Mouse (Mus musculus) CH12.LX (cell line): ENCODE measurements around the gene Plcb3. TPM values are rescaled to one million over a fixed set of nuclear protein-coding genes. Genes with fewer than 3 reads are reported as not detected.

Experiments
- DNase-seq: peaks from one replicate; pipeline ENCODE4 v3.0.0-alpha.2; 2013; ENCODE audit errors: extremely low read depth
- H3K27ac ChIP-seq: 2 replicates; pipeline ENCODE4 v1.5.1; 2012; ENCODE audit warnings: low read depth, mild to moderate bottlenecking, control low read depth, moderate library complexity; ENCODE audit not compliant: insufficient read depth
- H3K27me3 ChIP-seq: replicated peaks from 2 replicates; pipeline ENCODE3; 2012; ENCODE audit warnings: inconsistent platforms
- H3K36me3 ChIP-seq, 2 experiments: replicated peaks in 1 of 2; 2 replicates each; pipeline versions ENCODE3 to v1.6.1; 2012; ENCODE audit warnings: inconsistent platforms in 1 of 2, low read length in 1 of 2, mild to moderate bottlenecking in 1 of 2, mixed read lengths in 1 of 2, moderate library complexity in 1 of 2; ENCODE audit not compliant: control insufficient read depth in 1 of 2, insufficient read depth in 1 of 2
- H3K4me1 ChIP-seq, 2 experiments: 2 replicates each; pipeline ENCODE4 v1.6.1; 2012; ENCODE audit warnings: inconsistent platforms in 1 of 2, moderate library complexity in 1 of 2; ENCODE audit not compliant: insufficient read depth in 2 of 2, control insufficient read depth in 1 of 2
- H3K4me2 ChIP-seq: 2 replicates; pipeline ENCODE4 v1.6.1; 2012; ENCODE audit warnings: low read depth, mild to moderate bottlenecking, control low read depth; ENCODE audit not compliant: poor library complexity, insufficient read depth, severe bottlenecking
- H3K4me3 ChIP-seq, 3 experiments: fragments of 150-350 bp in 1 of 3; sonication (generic) in 1 of 3; replicated peaks in 1 of 3; 2 replicates each; pipeline versions ENCODE3 to v1.5.1; 2011 to 2012; ENCODE audit warnings: low read depth in 2 of 3, low read length in 2 of 3, mild to moderate bottlenecking in 2 of 3, moderate library complexity in 2 of 3, control low read depth in 1 of 3, improper control_type of control experiment in 1 of 3, inconsistent platforms in 1 of 3, mixed read lengths in 1 of 3; ENCODE audit not compliant: poor library complexity in 1 of 3
- H3K79me2 ChIP-seq: replicated peaks from 2 replicates; pipeline ENCODE4 v1.6.1; 2012; ENCODE audit warnings: mild to moderate bottlenecking, moderate library complexity; ENCODE audit not compliant: control insufficient read depth, poor library complexity, insufficient read depth, severe bottlenecking; ENCODE audit errors: extremely low read depth
- H3K9ac ChIP-seq: 2 replicates; pipeline ENCODE4 v1.6.1; 2012; ENCODE audit warnings: low read depth, mild to moderate bottlenecking, control low read depth, moderate library complexity; ENCODE audit not compliant: insufficient read depth
- H3K9me3 ChIP-seq: replicated peaks from 2 replicates; pipeline ENCODE3; 2012; ENCODE audit warnings: low read length, inconsistent platforms, mixed read lengths
- BHLHE40 ChIP-seq: IDR thresholded peaks from 2 replicates; pipeline ENCODE4 v1.6.1; 2011; ENCODE audit warnings: mild to moderate bottlenecking, low read depth, low read length, improper control_type of control experiment
- CHD2 ChIP-seq: IDR thresholded peaks from 2 replicates; pipeline ENCODE4 v1.6.1; 2011; ENCODE audit warnings: low read length, improper control_type of control experiment
- E2F4 ChIP-seq: IDR thresholded peaks from 2 replicates; pipeline ENCODE4 v1.6.1; 2011; ENCODE audit warnings: low read depth, low read length, improper control_type of control experiment; ENCODE audit not compliant: insufficient replicate concordance
- ELF1 ChIP-seq: IDR thresholded peaks from 2 replicates; pipeline ENCODE4 v1.6.1; 2014; ENCODE audit warnings: low read depth, mild to moderate bottlenecking, inconsistent platforms, low read length, improper control_type of control experiment
- EP300 ChIP-seq: IDR thresholded peaks from 2 replicates; pipeline ENCODE4 v1.6.1; 2011; ENCODE audit warnings: low read length, improper control_type of control experiment
- ETS1 ChIP-seq: conservative IDR thresholded peaks from 2 replicates; pipeline ENCODE4 v1.6.1; 2012; ENCODE audit warnings: low read depth, mild to moderate bottlenecking, inconsistent platforms, low read length, improper control_type of control experiment, moderate library complexity
- HCFC1 ChIP-seq: IDR thresholded peaks from 2 replicates; pipeline ENCODE4 v1.6.1; 2012; ENCODE audit warnings: low read depth, mild to moderate bottlenecking, inconsistent platforms, low read length, improper control_type of control experiment
- JUN ChIP-seq: IDR thresholded peaks from 2 replicates; pipeline ENCODE4 v1.6.1; 2011; ENCODE audit warnings: low read depth, mild to moderate bottlenecking, low read length, improper control_type of control experiment, moderate library complexity; ENCODE audit not compliant: insufficient read depth
- KAT2A ChIP-seq: IDR thresholded peaks from 2 replicates; pipeline ENCODE4 v1.6.1; 2012; ENCODE audit warnings: low read length, improper control_type of control experiment, inconsistent platforms; ENCODE audit not compliant: insufficient replicate concordance
- MAX ChIP-seq: IDR thresholded peaks from 2 replicates; pipeline ENCODE4 v1.6.1; 2011; ENCODE audit warnings: low read length, improper control_type of control experiment
- MEF2A ChIP-seq: IDR thresholded peaks from 2 replicates; pipeline ENCODE4 v1.6.1; 2014; ENCODE audit warnings: low read depth, mild to moderate bottlenecking, inconsistent platforms, low read length, improper control_type of control experiment, borderline replicate concordance
- MXI1 ChIP-seq: IDR thresholded peaks from 2 replicates; pipeline ENCODE4 v1.6.1; 2011; ENCODE audit warnings: mild to moderate bottlenecking, low read depth, low read length, improper control_type of control experiment
- MYC ChIP-seq: IDR thresholded peaks from 2 replicates; pipeline ENCODE4 v1.6.1; 2011; ENCODE audit warnings: low read depth, mild to moderate bottlenecking, improper control_type of control experiment, low read length
- NELFE ChIP-seq: IDR thresholded peaks from 2 replicates; pipeline ENCODE4 v1.6.1; 2011; ENCODE audit warnings: low read depth, low read length, improper control_type of control experiment
- NRF1 ChIP-seq: IDR thresholded peaks from 2 replicates; pipeline ENCODE4 v1.6.1; 2014; ENCODE audit warnings: low read depth, mild to moderate bottlenecking, inconsistent platforms, low read length, improper control_type of control experiment, moderate library complexity
- PAX5 ChIP-seq: IDR thresholded peaks from 2 replicates; pipeline ENCODE4 v1.6.1; 2012; ENCODE audit warnings: low read length, inconsistent platforms, mixed read lengths
- POLR2A ChIP-seq: IDR thresholded peaks from 2 replicates; pipeline ENCODE4 v1.6.1; 2011; ENCODE audit warnings: low read depth, mild to moderate bottlenecking, improper control_type of control experiment, low read length
- POLR2AphosphoS2 ChIP-seq: IDR thresholded peaks from 2 replicates; pipeline ENCODE4 v1.6.1; 2011; ENCODE audit warnings: low read depth, low read length, improper control_type of control experiment
- RAD21 ChIP-seq: IDR thresholded peaks from 2 replicates; pipeline ENCODE4 v1.6.1; 2011; ENCODE audit warnings: low read depth, mild to moderate bottlenecking, low read length, improper control_type of control experiment, moderate library complexity
- RCOR1 ChIP-seq: conservative IDR thresholded peaks from 2 replicates; pipeline ENCODE4 v1.6.1; 2012; ENCODE audit warnings: low read depth, mild to moderate bottlenecking, inconsistent platforms, low read length, improper control_type of control experiment
- SIN3A ChIP-seq: IDR thresholded peaks from 2 replicates; pipeline ENCODE4 v1.6.1; 2012; ENCODE audit warnings: low read length, improper control_type of control experiment, inconsistent platforms
- TBP ChIP-seq: conservative IDR thresholded peaks from 2 replicates; pipeline ENCODE4 v1.6.1; 2011; ENCODE audit warnings: low read depth, low read length, improper control_type of control experiment
- TCF12 ChIP-seq: IDR thresholded peaks from 2 replicates; pipeline ENCODE4 v1.6.1; 2014; ENCODE audit warnings: low read depth, mild to moderate bottlenecking, inconsistent platforms, low read length, improper control_type of control experiment
- UBTF ChIP-seq: IDR thresholded peaks from 2 replicates; pipeline ENCODE4 v1.6.1; 2012; ENCODE audit warnings: low read depth, mild to moderate bottlenecking, inconsistent platforms, low read length, improper control_type of control experiment, moderate library complexity
- ZKSCAN1 ChIP-seq: IDR thresholded peaks from 2 replicates; pipeline ENCODE4 v1.6.1; 2012; ENCODE audit warnings: low read depth, inconsistent platforms, low read length, improper control_type of control experiment, borderline replicate concordance
- ZMIZ1 ChIP-seq: IDR thresholded peaks from 2 replicates; pipeline ENCODE4 v1.6.1; 2012; ENCODE audit warnings: low read depth, mild to moderate bottlenecking, inconsistent platforms, low read length, improper control_type of control experiment
- ZNF384 ChIP-seq: IDR thresholded peaks from 2 replicates; pipeline ENCODE4 v1.6.1; 2012; ENCODE audit warnings: low read depth, low read length, improper control_type of control experiment, inconsistent platforms
- dilution Hi-C: fragments of 300-500 bp; cut with MboI; formaldehyde crosslinking; loops from 2 replicates; pipeline ENCODE4 v1.14.3; 2020; ENCODE audit warnings: low sequenced_read_pairs; ENCODE audit not compliant: extremely low pct_unique_long_range_greater_than_20kb, extremely low pct_ligation_motif_present
- in situ Hi-C: fragments of 300-500 bp; cut with MboI; formaldehyde crosslinking; loops from 3 replicates; pipeline ENCODE4 v1.14.3; 2019; ENCODE audit warnings: low sequenced_read_pairs, low pct_ligation_motif_present, low pct_unique_long_range_greater_than_20kb, mixed read lengths
- polyA plus RNA-seq: library from polyadenylated mRNA; unstranded; fragments of >175 nt; gene quantifications from 2 replicates; pipeline ENCODE4 v1.2.1, GENCODE M21; 2012; ENCODE audit warnings: low read depth; ENCODE audit not compliant: insufficient read length
- total RNA-seq, 2 experiments: library from RNA; depleted of rRNA; stranded (reverse); fragments of 300-350 nt in 1 of 2; fragments of >200 nt in 1 of 2; gene quantifications; 2 replicates each; pipeline ENCODE4 v1.2.3; 2012 to 2014

The Plcb3 gene
- total and polyA plus RNA-seq, 3 experiments = 4.1 to 8.2 (median 7.5) TPM

DNA sequence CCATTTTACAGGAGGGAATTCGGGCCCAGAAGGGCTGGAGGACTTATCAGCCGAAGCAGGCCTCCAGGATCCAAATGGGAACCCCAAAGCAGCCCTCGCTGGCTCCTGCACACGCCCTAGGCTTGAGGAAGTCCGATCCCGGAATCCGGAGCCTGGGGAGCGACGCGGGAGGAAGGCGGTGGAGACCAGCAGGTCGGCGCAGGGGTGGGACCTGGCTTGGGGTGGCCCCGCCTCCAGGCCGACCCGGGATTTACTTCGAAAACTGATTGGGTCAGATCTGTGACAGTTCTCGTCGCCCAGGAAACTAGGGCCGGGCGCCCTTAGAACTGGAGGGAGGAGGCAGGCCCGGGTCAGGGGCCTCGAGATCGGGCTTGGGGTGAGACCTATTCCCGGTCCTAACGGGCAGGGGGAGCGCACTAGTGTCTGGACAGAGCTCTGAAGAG lies 34.0 kb downstream of the Plcb3 start, which contains the start of gene Gpr137:
TSS of gene Gpr137 (minus strand) at position 232 of the 443 bp plus-strand sequence.
- Histone ChIP-seq H3K4me3 (peak within 1 kb of the TSS; percentile 71 to 78 (median 77)), H3K4me1 (peaks cover 6 to 24% of the 10 kb centered on the region in 2 experiments), H3K27ac (peak within 1 kb of the TSS; percentile 71), H3K9me3 (no peaks in the 10 kb centered on the region), H3K79me2 (no peaks in the 10 kb centered on the region), H3K36me3 (peaks cover 0 to 33% of the 10 kb centered on the region in 2 experiments), H3K4me2 (peak within 1 kb of the TSS; percentile 85), H3K9ac (peak within 1 kb of the TSS; percentile 81), H3K27me3 (no peaks in the 10 kb centered on the region)
- dilution Hi-C loops (no loop called here), in situ Hi-C loops (no loop called here)
- peak; percentile 90 for DNase-seq
- TF ChIP-seq POLR2AphosphoS2 (peak; percentile 85; the same call in 1 of the 2 replicates), NELFE (peak; percentile 49), UBTF (0 out of 2 replicates have a peak, but pooled peaks have one; percentile 24), NRF1 (peak; percentile 21; the same call in 1 of the 2 replicates), HCFC1 (peak; percentile 21; the same call in 1 of the 2 replicates), POLR2A (peak; percentile 69), ZKSCAN1 (no peak), ETS1 (no peak), MXI1 (peak; percentile 75), ELF1 (peak; percentile 60), TBP (no peak), SIN3A (0 out of 2 replicates have a peak, but pooled peaks have one; percentile 24), ZMIZ1 (0 out of 2 replicates have a peak, but pooled peaks have one; percentile 47), CHD2 (no peak)

DNA sequence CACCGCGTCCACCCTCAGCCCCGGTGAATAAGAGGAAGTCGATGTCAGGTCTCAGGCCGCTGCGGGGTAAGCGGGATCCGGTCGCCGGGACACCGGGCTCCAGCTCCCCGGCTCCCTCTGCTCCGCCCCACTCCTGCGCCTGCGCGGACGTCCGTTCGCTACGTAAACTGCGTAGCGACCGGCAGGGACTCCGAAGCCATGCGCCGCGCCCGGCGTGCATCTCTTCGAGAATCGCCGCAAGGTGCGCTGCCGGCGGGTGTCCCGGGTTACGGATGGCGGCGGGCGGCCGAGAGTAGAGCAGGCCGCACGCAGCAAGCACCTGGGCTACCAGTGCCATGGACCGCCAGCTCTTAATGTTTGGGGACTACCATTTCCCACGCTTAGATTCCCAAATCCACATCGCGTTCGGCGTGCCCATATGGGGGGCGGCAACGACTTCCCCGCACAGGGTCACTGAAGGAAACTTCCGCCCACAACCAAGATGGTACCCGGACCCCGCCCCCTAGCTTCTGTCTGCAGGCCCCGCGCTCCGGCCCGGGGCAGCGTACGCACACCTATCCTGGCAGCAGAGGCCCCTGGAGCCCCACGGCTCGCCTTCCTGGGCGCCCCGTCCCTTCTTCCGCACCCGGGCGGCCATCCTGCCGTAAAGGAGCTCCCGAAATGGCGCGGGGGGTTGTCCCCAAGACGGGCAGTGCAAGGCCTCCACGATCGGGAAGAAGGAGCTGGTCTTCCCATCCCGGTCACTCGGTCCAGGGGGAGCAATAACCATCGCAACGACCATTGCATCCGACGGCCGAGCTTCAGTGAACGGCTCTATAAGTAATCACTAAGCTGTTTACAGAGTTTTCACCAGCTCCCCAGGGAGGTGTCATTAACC lies 34.7 kb downstream of the Plcb3 start, which contains the start of gene Bad:
TSS of gene Bad (plus strand) at position 490 of the 877 bp plus-strand sequence.
- Histone ChIP-seq H3K4me2 (peak within 1 kb of the TSS; percentile 85), H3K4me3 (peak within 1 kb of the TSS; percentile 71 to 78 (median 77)), H3K27me3 (no peaks in the 10 kb centered on the region), H3K4me1 (peaks cover 6 to 24% of the 10 kb centered on the region in 2 experiments)
- peak; percentile 86 for DNase-seq
- TF ChIP-seq RAD21 = no peak
- peak; percentile 60 for TF ChIP-seq NELFE
- peak; percentile 59; the same call in 1 of the 2 replicates for TF ChIP-seq TCF12
- TF ChIP-seq MAX = no peak
- TF ChIP-seq EP300 = no peak
- no peak for TF ChIP-seq BHLHE40
- TF ChIP-seq JUN = no peak
- TF ChIP-seq CHD2 = no peak
- TF ChIP-seq POLR2AphosphoS2 = no peak
- TF ChIP-seq NRF1 = peak; percentile 87
- peak; percentile 77 for TF ChIP-seq MXI1
- no peak for TF ChIP-seq MYC
- TF ChIP-seq HCFC1 = peak; percentile 83
- no peak; the same call in 1 of the 2 replicates for TF ChIP-seq KAT2A
- peak; percentile 72 for TF ChIP-seq POLR2A
- no peak for TF ChIP-seq MEF2A
- peak; percentile 95 for TF ChIP-seq ELF1
- no peak for TF ChIP-seq E2F4
- TF ChIP-seq ZNF384 = no peak
- TF ChIP-seq PAX5 = no peak
- no peak for TF ChIP-seq ZMIZ1
- TF ChIP-seq UBTF = peak; percentile 84; the same call in 1 of the 2 replicates
- no peak for TF ChIP-seq ZKSCAN1
- TF ChIP-seq RCOR1 = no peak
- TF ChIP-seq SIN3A = peak; percentile 97
- TF ChIP-seq, all 38 proteins: peak for 9
- no peaks in the 10 kb centered on the region for H3K9me3 ChIP-seq
- dilution Hi-C loops (no loop called here), in situ Hi-C loops (no loop called here)
- H3K9ac ChIP-seq = peak within 1 kb of the TSS; percentile 81
- H3K27ac ChIP-seq = peak within 1 kb of the TSS; percentile 71
- H3K79me2 ChIP-seq = no peaks in the 10 kb centered on the region
- H3K36me3 ChIP-seq = peaks cover 0 to 28% of the 10 kb centered on the region in 2 experiments
